Mouse (Mus musculus): ENCODE results near the gene Gng13.

DNA sequence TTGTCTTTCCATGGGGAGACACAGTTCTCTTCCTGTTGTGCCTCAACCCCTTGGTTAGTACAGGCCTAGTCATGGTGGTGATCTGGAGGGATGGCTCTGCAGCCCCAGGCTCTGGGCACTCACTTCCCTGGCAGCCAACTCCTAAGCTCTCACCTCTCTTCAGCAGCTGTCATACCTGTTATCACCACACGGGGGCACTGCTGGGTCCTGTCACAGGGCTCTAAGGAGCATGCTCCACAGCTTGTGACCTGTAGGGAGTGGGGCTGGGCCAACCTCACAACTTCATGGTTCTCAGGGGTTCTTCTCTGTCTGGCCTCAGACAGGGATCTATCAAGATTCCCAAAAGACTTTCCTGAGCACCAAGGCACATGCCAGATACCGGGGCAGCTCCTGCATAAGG lies 15.1 kb downstream of the Gng13 start:
- TF ChIP-seq POLR2A (IDR thresholded peaks at IDR 0.05; ENCODE audit: low read depth, low read length) = no peak
- peak; percentile 93 for TF ChIP-seq CTCF (conservative IDR thresholded peaks at IDR 0.05; ENCODE audit: insufficient read depth, insufficient read length, low read depth, low read length)

All from kidney, adult 2 months (tissue).